Mouse (Mus musculus) G1E-ER4 (cell line): ENCODE data around the gene Pagr1b. TPM values are rescaled to one million over a fixed set of nuclear protein-coding genes. Genes with fewer than 3 reads are reported as not detected.

Experiments used
- GATA1 ChIP-seq: IDR thresholded peaks from one replicate; pipeline ENCODE4 v1.8.0; 2012; ENCODE audit warnings: low read length, inconsistent platforms
- polyA plus RNA-seq: library from polyadenylated mRNA; stranded (reverse); fragments of >175 nt; gene quantifications from 2 replicates; pipeline ENCODE4 v1.2.3, GENCODE M21; 2012

Pagr1b gene
- polyA plus RNA-seq, 1 experiment, result 4.9 TPM

GRCm38 (mm10) chr7:127013385-127013784 is 2.9 kb downstream of the Pagr1b start:
- no peak for TF ChIP-seq GATA1

- no peak for TF ChIP-seq GATA1
Observed at GRCm38 (mm10) chr7:127012845-127013244, 3.4 kb downstream of the Pagr1b start.

- no peak for TF ChIP-seq GATA1
Observed at GRCm38 (mm10) chr7:127012374-127012773, 3.9 kb downstream of the Pagr1b start.

- TF ChIP-seq GATA1, result no peak
Observed at GRCm38 (mm10) chr7:127011717-127012116, 4.6 kb downstream of the Pagr1b start.

GRCm38 (mm10) chr7:127011051-127011450 is 5.2 kb downstream of the Pagr1b start:
- no peak for TF ChIP-seq GATA1

GRCm38 (mm10) chr7:127009307-127010085 is 6.8 kb downstream of the Pagr1b start:
- TF ChIP-seq GATA1, result no peak

- TF ChIP-seq GATA1, result no peak
Observed at GRCm38 (mm10) chr7:127008239-127009019, 7.9 kb downstream of the Pagr1b start.

GRCm38 (mm10) chr7:127007313-127008024 is 8.8 kb downstream of the Pagr1b start:
- no peak for TF ChIP-seq GATA1

- no peak for TF ChIP-seq GATA1
Observed at GRCm38 (mm10) chr7:127004122-127004875, 12.0 kb downstream of the Pagr1b start.

- no peak for TF ChIP-seq GATA1
Observed at GRCm38 (mm10) chr7:127003620-127004019, 12.7 kb downstream of the Pagr1b start.

GRCm38 (mm10) chr7:126999568-126999967 is 16.7 kb downstream of the Pagr1b start:
- no peak for TF ChIP-seq GATA1

GRCm38 (mm10) chr7:126996449-126996848 is 19.8 kb downstream of the Pagr1b start:
- TF ChIP-seq GATA1, result no peak

- no peak for TF ChIP-seq GATA1
Observed at GRCm38 (mm10) chr7:126988816-126989215, 27.5 kb downstream of the Pagr1b start.

- no peak for TF ChIP-seq GATA1
Observed at GRCm38 (mm10) chr7:126986319-126986718, 30.0 kb downstream of the Pagr1b start.
